Mouse (Mus musculus) adrenal gland, adult 8-10 months (tissue): ENCODE data around the gene Gm8271. TPM values are rescaled to one million over a fixed set of nuclear protein-coding genes. Genes with fewer than 3 reads are reported as not detected.
"Not testable (repeated sequence)": the region's sequence is repeated elsewhere in the genome, so short reads cannot be mapped to it uniquely, and the experiment has no call there.

ENCODE experiments used
- DNase-seq: peaks from one replicate; pipeline ENCODE4 v3.0.0; 2022
- total RNA-seq, 4 experiments: library from RNA; stranded (reverse); gene quantifications; 2 replicates each; pipeline ENCODE4 v1.2.4; 2022

Gm8271 gene
- not detected for total RNA-seq

DNA sequence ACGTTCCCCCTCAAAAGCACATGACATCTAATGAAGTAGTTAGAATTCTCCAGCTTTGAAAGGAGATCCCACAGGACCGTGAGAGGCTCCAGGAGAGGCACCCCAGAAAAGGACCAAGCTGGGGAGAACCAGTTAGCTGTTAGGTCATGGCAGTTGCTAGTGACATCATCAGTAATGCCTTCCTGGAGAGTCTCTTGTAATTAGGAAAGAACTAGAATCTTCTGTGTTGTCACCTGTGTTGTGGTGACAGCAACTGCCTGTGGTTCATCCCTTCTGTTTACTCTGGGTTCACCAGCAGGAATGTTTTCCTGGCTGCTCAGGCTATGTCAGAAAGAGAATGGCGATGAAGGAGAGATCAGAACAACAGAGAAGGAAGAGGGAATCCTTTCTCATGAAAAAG, at the start of gene Gm8271:
TSS of gene Gm8271 (plus strand) at position 301 of the 400 bp plus-strand sequence.
- DNase-seq, result not testable (repeated sequence)

- not testable (repeated sequence) for DNase-seq
These were observed 21.4 kb upstream of the Gm8271 start, which contains the start of gene Gm3317 for GRCm38 (mm10) chr14:5164235-5164634. Gm3317 (plus strand) TSS chr14:5164535.

Other genes starting within 250 kb of the Gm8271 start
- gene Gm8297, start 201.9 kb upstream of the Gm8271 start, total RNA-seq, result not detected
- gene Gm3298, start 169.9 kb upstream of the Gm8271 start, total RNA-seq, result not detected
- gene 4930555G01Rik, start 135.2 kb upstream of the Gm8271 start, total RNA-seq, result not detected
- not detected for gene Gm8281, start 114.8 kb upstream of the Gm8271 start, total RNA-seq
- not detected for gene Gm8279, start 54.3 kb upstream of the Gm8271 start, total RNA-seq
- gene Gm3317, start 21.3 kb upstream of the Gm8271 start, total RNA-seq, result not detected
- gene Gm3526, start 74.8 kb downstream of the Gm8271 start, total RNA-seq, result under 1 TPM in 1 of 4 experiments, not detected in 3; 0.28 TPM
- not detected for gene Gm3542, start 149.1 kb downstream of the Gm8271 start, total RNA-seq
- under 1 TPM in 1 of 4 experiments, not detected in 3; 0.24 TPM for gene Gm3500, start 203.3 kb downstream of the Gm8271 start, total RNA-seq